Mouse (Mus musculus) testis, adult 2 months (tissue): ENCODE measurements around the gene Kdm6b.

ENCODE experiments used
- CTCF ChIP-seq: fragments of 200-500 bp; IDR thresholded peaks from 2 replicates; pipeline ENCODE4 v1.5.1; 2012; ENCODE audit warnings: low read depth, mild to moderate bottlenecking, inconsistent platforms, low read length, moderate library complexity; ENCODE audit not compliant: control insufficient read depth, insufficient read depth, insufficient replicate concordance
- POLR2A ChIP-seq: fragments of 200-500 bp; IDR thresholded peaks from 2 replicates; pipeline ENCODE4 v1.6.1; 2012; ENCODE audit warnings: low read depth, mild to moderate bottlenecking, inconsistent platforms, low read length, moderate library complexity; ENCODE audit not compliant: control insufficient read depth

- TF ChIP-seq CTCF (no peak), POLR2A (no peak)
Observed at GRCm38 (mm10) chr11:69414421-69415326, 1.2 kb upstream of the Kdm6b start.
